Mouse (Mus musculus) myocyte (in vitro differentiated cells): ENCODE results near the gene Gm42906.

Experiments
- CEBPB ChIP-seq: IDR thresholded peaks from 2 replicates; pipeline ENCODE4 v1.6.1; 2011; ENCODE audit warnings: mild to moderate bottlenecking, moderate library complexity; ENCODE audit not compliant: poor library complexity, insufficient read depth, severe bottlenecking
- MAX ChIP-seq: IDR thresholded peaks from one replicate; pipeline ENCODE4 v1.6.1; 2011; ENCODE audit warnings: low read depth, mild to moderate bottlenecking, control low read depth
- POLR2A ChIP-seq: IDR thresholded peaks from one replicate; pipeline ENCODE4 v1.6.1; 2011; ENCODE audit warnings: low read depth, mild to moderate bottlenecking, control low read depth, moderate library complexity; ENCODE audit not compliant: insufficient read length
- POLR2AphosphoS2 ChIP-seq: IDR thresholded peaks from one replicate; pipeline ENCODE4 v1.6.1; 2011; ENCODE audit warnings: low read depth, control low read depth; ENCODE audit not compliant: insufficient read length
- TCF3 ChIP-seq: IDR thresholded peaks from one replicate; pipeline ENCODE4 v1.6.1; 2011; ENCODE audit warnings: low read depth, control low read depth; ENCODE audit not compliant: insufficient read length

- TF ChIP-seq POLR2A, result no peak
- TF ChIP-seq CEBPB, result no peak
- TF ChIP-seq TCF3, result no peak
- TF ChIP-seq MAX, result no peak
- no peak for TF ChIP-seq POLR2AphosphoS2
Observed at GRCm38 (mm10) chr5:151236411-151236810, 191.6 kb downstream of the Gm42906 start.
